Mouse (Mus musculus) kidney, postnatal 36 days (tissue): ENCODE measurements around the gene Polrmt.

Experiments used
- DNase-seq, 2 experiments: peaks; one replicate each; pipeline ENCODE4 v3.0.0; 2021 to 2022; ENCODE audit warnings: mixed read lengths in 2 of 2

The Polrmt gene

DNA sequence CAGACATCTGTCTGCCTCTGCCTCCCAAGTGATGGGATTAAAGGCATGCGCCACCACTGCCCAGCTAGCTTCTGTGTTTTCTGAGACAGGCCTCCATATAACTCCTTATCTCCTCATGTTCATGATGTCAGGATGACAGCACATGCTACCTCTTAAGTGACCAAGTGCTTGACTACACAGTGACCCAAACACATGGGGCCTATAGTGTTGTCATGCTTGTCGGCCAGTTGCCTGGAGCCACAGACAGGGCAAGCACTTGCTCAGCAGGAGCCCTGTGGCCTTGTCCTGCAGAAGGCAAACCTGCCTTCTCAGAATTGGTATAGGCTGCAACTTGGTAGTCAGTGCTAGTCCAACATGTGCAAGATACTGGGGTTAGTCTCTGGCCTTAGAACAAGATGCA is 60.2 kb downstream of the Polrmt start:
- no peak for DNase-seq
